Mouse (Mus musculus): ENCODE results near the gene Cnr2. TPM values are rescaled to one million over a fixed set of nuclear protein-coding genes. Genes with fewer than 3 reads are reported as not detected.
A peak's percentile ranks its signal among the peaks of the same experiment; 100 is the strongest.

Cnr2 gene
- 0.71 and 0.73 TPM in 2 replicates for polyA plus RNA-seq (2014; fragmentation: Nextera tagmentation; extraction: Ambion mirVana)

DNA sequence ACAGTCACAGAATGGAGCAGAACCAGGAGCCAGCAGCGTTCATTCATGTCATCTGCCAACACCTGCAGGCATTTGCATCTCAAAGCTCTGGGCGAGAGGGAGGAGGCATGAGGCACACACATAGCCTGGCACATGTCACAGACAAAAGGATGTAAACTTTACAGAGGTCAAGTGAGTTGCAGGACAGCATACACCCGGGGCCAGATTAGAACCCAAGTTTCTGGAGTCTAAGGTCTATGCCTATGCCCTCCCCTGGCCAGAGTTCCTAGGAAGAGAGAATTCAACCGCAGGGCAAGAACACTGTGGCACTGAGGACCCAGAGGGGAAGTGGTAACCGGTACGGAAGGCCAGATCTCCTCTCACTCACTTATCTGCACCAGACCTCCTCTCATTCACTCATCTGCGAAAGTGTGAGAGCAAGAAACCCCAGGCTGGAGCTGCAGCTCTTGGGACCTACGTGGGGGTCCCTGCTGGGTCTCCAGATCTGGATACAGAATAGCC, at the start of gene Cnr2:
Gene Cnr2 (plus strand): TSS at position 324 of the 501 bp plus-strand sequence.
- no peaks in the 10 kb centered on the region for H3K9me3 ChIP-seq (ENCODE audit: low read depth, low read length)
- ATAC-seq (ENCODE audit: insufficient read depth), result no peak
- no peaks in the 10 kb centered on the region for H3K27me3 ChIP-seq (ENCODE audit: insufficient read depth, low read length)
- H3K27ac ChIP-seq (ENCODE audit: low read depth), result no peak within 1 kb of the TSS
- H3K4me3 ChIP-seq (ENCODE audit: low read depth, low read length), result no peak within 1 kb of the TSS
- TF ChIP-seq CTCF (IDR thresholded peaks at IDR 0.05; ENCODE audit: low read depth), result no peak
- H3K9ac ChIP-seq, result no peak within 1 kb of the TSS
- no peak for DNase-seq
- H3K4me2 ChIP-seq, result no peak within 1 kb of the TSS
- 41% methylated on average over 8 of the region's 8 CpGs for WGBS
- no peaks in the 10 kb centered on the region for H3K36me3 ChIP-seq (ENCODE audit: insufficient read depth)
- H3K4me1 ChIP-seq (ENCODE audit: insufficient read depth), result no peaks in the 10 kb centered on the region

DNA sequence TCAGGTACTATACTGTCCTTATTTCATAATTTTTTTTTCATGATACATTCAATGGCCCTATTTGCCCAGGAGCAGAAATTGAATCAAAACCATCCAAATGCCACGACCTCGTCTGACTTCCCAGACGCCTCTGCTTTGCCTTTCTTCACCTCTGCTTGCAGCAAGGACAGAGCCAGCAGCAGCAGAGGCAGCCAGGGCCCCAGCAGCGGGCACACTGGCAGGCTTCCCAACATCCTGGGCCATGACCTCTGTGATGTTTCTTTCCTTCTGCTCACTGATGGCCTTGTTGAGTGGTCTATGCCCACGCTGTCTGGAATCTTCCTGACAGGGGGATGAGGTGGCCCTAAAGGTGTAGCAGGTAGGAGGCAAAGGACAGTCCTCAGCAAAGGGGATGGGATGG, 47.6 kb upstream of the Cnr2 start:
- no peak for TF ChIP-seq CTCF (IDR thresholded peaks at IDR 0.05; ENCODE audit: low read depth)
- H3K9ac ChIP-seq, result no peak overlapping the region
- WGBS, result 40% methylated on average over 5 of the region's 5 CpGs
- no peak overlapping the region for H3K4me3 ChIP-seq (ENCODE audit: low read depth, low read length)
- H3K36me3 ChIP-seq (ENCODE audit: insufficient read depth), result no peaks in the 10 kb centered on the region
- H3K4me1 ChIP-seq (ENCODE audit: insufficient read depth), result no peaks in the 10 kb centered on the region; the same call in 1 of the 2 replicates
- H3K4me2 ChIP-seq, result no peak overlapping the region
- H3K9me3 ChIP-seq (ENCODE audit: low read depth, low read length), result no peaks in the 10 kb centered on the region
- ATAC-seq (ENCODE audit: insufficient read depth) (no peak), DNase-seq (no peak)
- no peaks in the 10 kb centered on the region for H3K27me3 ChIP-seq (ENCODE audit: insufficient read depth, low read length)
- no peak overlapping the region for H3K27ac ChIP-seq (ENCODE audit: low read depth)

DNA sequence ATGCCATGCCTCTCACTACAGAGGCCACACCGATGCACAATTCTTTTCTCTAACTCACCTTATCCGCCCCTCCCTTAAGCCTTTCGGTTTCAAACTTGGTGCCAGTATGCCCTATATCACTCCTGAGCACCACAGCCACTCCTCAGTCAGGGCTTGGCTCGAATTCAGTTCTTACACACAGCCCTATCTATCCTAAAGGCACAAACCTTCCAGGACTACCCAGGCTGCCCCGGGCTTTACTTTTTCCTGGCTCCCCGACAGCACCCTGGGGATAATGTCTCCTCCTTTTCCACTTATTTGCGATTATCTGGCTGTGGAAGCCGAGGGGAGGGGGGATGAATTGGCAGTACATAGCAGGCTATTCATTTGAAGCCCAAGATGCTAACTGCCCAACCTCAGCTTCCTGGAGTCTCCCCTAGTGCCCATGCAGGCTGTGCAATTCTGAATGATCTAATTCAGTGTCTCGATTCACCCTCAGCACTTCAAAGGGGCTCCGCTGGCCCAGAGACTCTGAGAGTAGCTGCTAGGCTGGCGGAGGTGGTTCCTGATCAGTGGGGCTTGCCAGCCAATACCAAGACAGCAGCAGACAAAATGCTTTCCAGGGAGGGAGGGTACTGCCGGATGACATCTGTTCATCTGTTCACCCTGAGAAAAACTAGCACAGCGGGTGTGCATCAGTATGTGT, 44.6 kb upstream of the Cnr2 start:
- WGBS, result 39% methylated on average over 13 of the region's 13 CpGs
- ATAC-seq (ENCODE audit: insufficient read depth) (no peak), DNase-seq (no peak)
- no peak overlapping the region for H3K27ac ChIP-seq (ENCODE audit: low read depth)
- no peaks in the 10 kb centered on the region for H3K36me3 ChIP-seq (ENCODE audit: insufficient read depth)
- no peaks in the 10 kb centered on the region for H3K27me3 ChIP-seq (ENCODE audit: insufficient read depth, low read length)
- TF ChIP-seq CTCF (IDR thresholded peaks at IDR 0.05; ENCODE audit: low read depth), result no peak
- H3K4me2 ChIP-seq, result no peak overlapping the region
- H3K9ac ChIP-seq, result no peak overlapping the region
- no peaks in the 10 kb centered on the region for H3K9me3 ChIP-seq (ENCODE audit: low read depth, low read length)
- no peaks in the 10 kb centered on the region; the same call in 1 of the 2 replicates for H3K4me1 ChIP-seq (ENCODE audit: insufficient read depth)
- no peak overlapping the region for H3K4me3 ChIP-seq (ENCODE audit: low read depth, low read length)

DNA sequence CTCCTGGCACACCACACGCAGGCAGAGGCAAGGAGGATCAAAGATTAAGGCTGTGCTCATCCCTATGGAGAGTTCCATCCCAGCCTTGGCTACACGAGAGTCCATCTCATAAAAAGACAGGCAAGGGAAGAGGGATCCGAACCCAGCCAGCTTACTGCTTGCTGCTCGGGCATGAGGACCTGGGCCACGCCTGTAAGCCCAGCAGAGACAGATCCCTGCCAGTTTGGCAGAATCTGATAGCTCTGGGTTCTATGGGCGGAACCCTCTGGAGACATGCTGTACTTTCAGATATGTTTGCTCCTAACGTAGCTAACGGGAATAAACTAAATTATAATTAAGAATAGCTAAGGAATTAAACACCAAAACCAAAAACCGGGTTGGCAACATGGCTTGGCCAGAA, 43.3 kb upstream of the Cnr2 start:
- Histone ChIP-seq H3K4me2 (no peak overlapping the region), H3K27ac (ENCODE audit: low read depth) (no peak overlapping the region), H3K27me3 (ENCODE audit: insufficient read depth, low read length) (no peaks in the 10 kb centered on the region), H3K9me3 (ENCODE audit: low read depth, low read length) (no peaks in the 10 kb centered on the region), H3K4me3 (ENCODE audit: low read depth, low read length) (no peak overlapping the region), H3K9ac (no peak overlapping the region), H3K36me3 (ENCODE audit: insufficient read depth) (no peaks in the 10 kb centered on the region), H3K4me1 (ENCODE audit: insufficient read depth) (no peaks in the 10 kb centered on the region; the same call in 1 of the 2 replicates)
- no peak for ATAC-seq (ENCODE audit: insufficient read depth)
- no peak for TF ChIP-seq CTCF (IDR thresholded peaks at IDR 0.05; ENCODE audit: low read depth)
- WGBS, result 81% methylated on average over 9 of the region's 9 CpGs
- DNase-seq, result no peak

DNA sequence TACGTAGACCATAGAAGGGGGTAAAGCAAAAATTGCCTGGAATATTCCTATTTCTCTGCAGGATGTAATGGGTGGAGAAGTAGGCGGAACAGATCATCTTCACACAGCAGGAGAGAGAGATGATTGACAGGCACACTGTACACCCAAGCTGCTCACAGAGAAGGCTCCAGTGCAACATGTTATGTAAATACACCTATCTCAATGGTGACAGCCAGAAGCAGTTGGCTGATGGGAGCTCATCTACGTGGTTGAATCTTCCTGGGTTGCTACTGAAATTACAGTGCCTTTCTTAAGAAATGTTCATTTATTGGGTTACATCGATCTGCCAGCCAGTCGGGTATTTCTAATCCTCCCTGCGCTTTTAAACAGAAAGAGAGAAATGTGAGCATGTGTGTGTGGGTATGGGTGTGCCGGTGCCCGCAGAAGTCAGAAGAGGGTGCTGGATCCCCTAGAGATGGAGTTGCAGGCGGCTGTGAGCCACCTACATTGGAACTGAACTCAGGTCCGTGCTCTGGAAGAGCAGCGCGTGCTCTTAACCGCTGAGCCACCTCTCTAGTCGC, 41.1 kb upstream of the Cnr2 start:
- Histone ChIP-seq H3K36me3 (ENCODE audit: insufficient read depth) (peaks cover 5% of the 10 kb centered on the region; the same call in 1 of the 2 replicates), H3K9ac (no peak overlapping the region), H3K4me2 (peak overlapping the region; percentile 91; the same call in 1 of the 2 replicates), H3K4me3 (ENCODE audit: low read depth, low read length) (no peak overlapping the region), H3K27ac (ENCODE audit: low read depth) (no peak overlapping the region), H3K4me1 (ENCODE audit: insufficient read depth) (peaks cover 9% of the 10 kb centered on the region), H3K27me3 (ENCODE audit: insufficient read depth, low read length) (no peaks in the 10 kb centered on the region), H3K9me3 (ENCODE audit: low read depth, low read length) (no peaks in the 10 kb centered on the region)
- ATAC-seq (ENCODE audit: insufficient read depth) (no peak), DNase-seq (no peak)
- no peak for TF ChIP-seq CTCF (IDR thresholded peaks at IDR 0.05; ENCODE audit: low read depth)
- WGBS, result 87% methylated on average over 14 of the region's 14 CpGs

DNA sequence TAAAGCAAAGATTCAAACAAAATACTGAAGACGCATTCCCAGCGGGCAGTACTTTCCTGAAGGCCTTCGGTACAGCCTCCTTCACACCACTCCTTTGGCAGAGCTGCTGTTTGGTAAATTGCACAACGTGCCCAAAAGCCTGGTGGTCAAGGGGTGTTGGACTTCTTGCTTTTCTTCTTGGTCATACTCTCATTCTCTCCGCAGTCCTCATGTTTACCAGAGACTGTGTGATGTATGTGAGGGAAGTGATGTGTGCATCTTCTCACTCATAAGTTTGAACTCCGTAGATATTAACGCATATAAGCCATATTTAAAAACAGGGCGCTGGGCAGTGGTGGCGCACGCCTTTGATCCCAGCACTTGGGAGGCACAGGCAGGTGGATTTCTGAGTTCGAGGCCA, 40.6 kb upstream of the Cnr2 start:
- DNase-seq, result no peak
- no peak for TF ChIP-seq CTCF (IDR thresholded peaks at IDR 0.05; ENCODE audit: low read depth)
- H3K4me2 ChIP-seq, result peak overlapping the region; percentile 91
- H3K27ac ChIP-seq (ENCODE audit: low read depth), result peak overlapping the region; percentile 100
- H3K9ac ChIP-seq, result peak overlapping the region; percentile 98
- peaks cover 11% of the 10 kb centered on the region for H3K36me3 ChIP-seq (ENCODE audit: insufficient read depth)
- peak overlapping the region; percentile 91; the same call in 1 of the 2 replicates for H3K4me3 ChIP-seq (ENCODE audit: low read depth, low read length)
- no peak for ATAC-seq (ENCODE audit: insufficient read depth)
- no peaks in the 10 kb centered on the region for H3K9me3 ChIP-seq (ENCODE audit: low read depth, low read length)
- WGBS, result 67% methylated on average over 11 of the region's 11 CpGs
- peaks cover 15% of the 10 kb centered on the region for H3K4me1 ChIP-seq (ENCODE audit: insufficient read depth)
- no peaks in the 10 kb centered on the region for H3K27me3 ChIP-seq (ENCODE audit: insufficient read depth, low read length)

DNA sequence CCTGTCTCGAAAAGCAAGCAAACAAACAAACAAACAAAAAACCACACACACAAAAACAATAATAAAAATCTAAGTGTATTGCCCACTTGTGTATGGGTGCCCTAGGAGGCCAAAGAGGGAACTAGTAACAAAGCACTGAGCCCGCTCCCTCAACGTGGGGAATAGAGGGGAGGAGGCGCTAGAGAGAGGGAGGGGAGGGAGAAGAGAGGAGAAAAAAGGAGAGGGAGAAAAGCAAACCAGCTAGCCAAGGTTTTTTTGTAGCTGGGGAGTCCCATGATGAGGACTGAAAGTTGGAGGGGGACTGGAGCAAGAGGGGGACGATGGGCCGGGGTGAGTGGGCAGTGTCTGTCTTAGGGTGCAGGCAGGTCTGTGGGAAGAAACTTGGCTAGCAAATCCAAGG, 40.1 kb upstream of the Cnr2 start:
- H3K27ac ChIP-seq (ENCODE audit: low read depth), result peak overlapping the region; percentile 100
- peaks cover 15% of the 10 kb centered on the region for H3K4me1 ChIP-seq (ENCODE audit: insufficient read depth)
- WGBS, result 4% methylated on average over 6 of the region's 6 CpGs
- peaks cover 15% of the 10 kb centered on the region for H3K36me3 ChIP-seq (ENCODE audit: insufficient read depth)
- H3K4me2 ChIP-seq, result peak overlapping the region; percentile 91
- no peaks in the 10 kb centered on the region for H3K27me3 ChIP-seq (ENCODE audit: insufficient read depth, low read length)
- H3K9me3 ChIP-seq (ENCODE audit: low read depth, low read length), result no peaks in the 10 kb centered on the region
- peak; percentile 18 for ATAC-seq (ENCODE audit: insufficient read depth)
- H3K4me3 ChIP-seq (ENCODE audit: low read depth, low read length), result peak overlapping the region; percentile 91
- peak; percentile 74 for DNase-seq
- peak; percentile 25; the same call in 1 of the 2 replicates for TF ChIP-seq CTCF (IDR thresholded peaks at IDR 0.05; ENCODE audit: low read depth)
- peak overlapping the region; percentile 98 for H3K9ac ChIP-seq
